28 mouse cellular contexts compared by ENCODE assay signal in genomic region chr8:26854557-26855238, GRCm38 (mm10).
DNase-seq lines count a peak whose midpoint lies in the region; ATAC-seq and TF ChIP-seq lines count a peak whose summit lies in the region.
"Had no signal": no experiment of that assay in that cellular context is flagged by ENCODE, and none has a peak within 500 bp of the region (broad histone marks: within the 10 kb centered on the region; RNA-seq: fewer than 3 reads in every experiment).

No protein-coding gene starts in this region.

- H3K9me3 ChIP-seq in midbrain, embryonic 11.5 days (ENCODE audit: control insufficient read depth, low read length), result no peaks in the 10 kb centered on the region
- H3K9me3 ChIP-seq in midbrain, embryonic 14.5 days (ENCODE audit: control insufficient read depth, low read length), result no peaks in the 10 kb centered on the region
- no peaks in the 10 kb centered on the region for H3K9me3 ChIP-seq in intestine, postnatal 0 days (ENCODE audit: control insufficient read depth)
- H3K9me3 ChIP-seq in forebrain, embryonic 11.5 days (ENCODE audit: control insufficient read depth, low read length), result no peaks in the 10 kb centered on the region
- H3K9me3 ChIP-seq: heart, embryonic 13.5 days; limb, embryonic 12.5 days; liver, embryonic 15.5 days; midbrain, embryonic 10.5 days; neural tube, embryonic 13.5 days had no signal

- H3K9ac ChIP-seq in midbrain, embryonic 11.5 days (ENCODE audit: low read length), result no peak overlapping the region
- H3K9ac ChIP-seq in midbrain, embryonic 14.5 days (replicated peaks; ENCODE audit: low read length), result no peak overlapping the region
- no peak overlapping the region for H3K9ac ChIP-seq in intestine, postnatal 0 days (ENCODE audit: low read depth, low read length)
- H3K9ac ChIP-seq in forebrain, embryonic 11.5 days (ENCODE audit: low read length), result no peak overlapping the region
- H3K9ac ChIP-seq: heart, embryonic 13.5 days; hindbrain, embryonic 14.5 days; limb, embryonic 12.5 days; liver, embryonic 15.5 days; neural tube, embryonic 13.5 days had no signal

- no peaks in the 10 kb centered on the region for H3K27me3 ChIP-seq in midbrain, embryonic 11.5 days (ENCODE audit: control insufficient read depth, insufficient read depth, low read length)
- no peaks in the 10 kb centered on the region for H3K27me3 ChIP-seq in midbrain, embryonic 14.5 days (ENCODE audit: control insufficient read depth, insufficient read depth, low read length)
- no peaks in the 10 kb centered on the region for H3K27me3 ChIP-seq in intestine, postnatal 0 days (replicated peaks; ENCODE audit: control insufficient read depth, insufficient read depth, low read length)
- no peaks in the 10 kb centered on the region for H3K27me3 ChIP-seq in forebrain, embryonic 11.5 days (ENCODE audit: control insufficient read depth, insufficient read depth, low read length)
- H3K27me3 ChIP-seq: liver, embryonic 15.5 days had no signal

- 82% methylated on average over 12 of the region's 12 CpGs for WGBS in midbrain, embryonic 11.5 days
- WGBS in midbrain, embryonic 14.5 days, result 75% methylated on average over 12 of the region's 12 CpGs
- 34% methylated on average over 12 of the region's 12 CpGs for WGBS in intestine, postnatal 0 days
- WGBS in forebrain, embryonic 11.5 days, result 82% methylated on average over 12 of the region's 12 CpGs

- H3K4me1 ChIP-seq in midbrain, embryonic 11.5 days (ENCODE audit: control insufficient read depth, insufficient read depth, low read length), result no peaks in the 10 kb centered on the region
- H3K4me1 ChIP-seq in midbrain, embryonic 14.5 days (ENCODE audit: control insufficient read depth, insufficient read depth, low read length), result no peaks in the 10 kb centered on the region
- H3K4me1 ChIP-seq in intestine, postnatal 0 days (replicated peaks; ENCODE audit: control insufficient read depth, insufficient read depth, low read length), result no peaks in the 10 kb centered on the region
- no peaks in the 10 kb centered on the region for H3K4me1 ChIP-seq in forebrain, embryonic 11.5 days (replicated peaks; ENCODE audit: control insufficient read depth, insufficient read depth, low read length)
- H3K4me1 ChIP-seq: liver, embryonic 15.5 days had no signal

- H3K4me2 ChIP-seq in midbrain, embryonic 11.5 days, result no peak overlapping the region
- H3K4me2 ChIP-seq in midbrain, embryonic 14.5 days (ENCODE audit: low read length), result no peak overlapping the region
- H3K4me2 ChIP-seq in intestine, postnatal 0 days (replicated peaks; ENCODE audit: low read depth), result no peak overlapping the region; the same call in 1 of the 2 replicates
- H3K4me2 ChIP-seq in forebrain, embryonic 11.5 days (ENCODE audit: low read depth, low read length, severe bottlenecking), result no peak overlapping the region
- H3K4me2 ChIP-seq: heart, embryonic 13.5 days; hindbrain, embryonic 14.5 days; limb, embryonic 12.5 days; liver, embryonic 15.5 days; neural tube, embryonic 13.5 days had no signal

- ATAC-seq in midbrain, embryonic 11.5 days (ENCODE audit: low FRiP score), result no peak
- ATAC-seq in midbrain, embryonic 14.5 days (ENCODE audit: low FRiP score, low TSS enrichment), result no peak
- ATAC-seq in intestine, postnatal 0 days, result peak; percentile 91
- ATAC-seq in forebrain, embryonic 11.5 days (replicated peaks; ENCODE audit: low FRiP score), result no peak
- ATAC-seq: CD4-positive, CD25-positive, alpha-beta regulatory T cell, adult 4 months; forebrain, embryonic 14.5 days; Patski had no signal

- TF ChIP-seq CTCF in intestine, postnatal 0 days (IDR thresholded peaks at IDR 0.05; ENCODE audit: low read depth), result no peak

- H3K27ac ChIP-seq in midbrain, embryonic 11.5 days (ENCODE audit: low read depth, low read length), result no peak overlapping the region
- no peak overlapping the region for H3K27ac ChIP-seq in midbrain, embryonic 14.5 days (replicated peaks; ENCODE audit: low read depth, low read length)
- peak overlapping the region; percentile 35; the same call in 1 of the 2 replicates for H3K27ac ChIP-seq in intestine, postnatal 0 days (ENCODE audit: low read depth, low read length)
- H3K27ac ChIP-seq in forebrain, embryonic 11.5 days (ENCODE audit: low read depth, low read length), result no peak overlapping the region
- H3K27ac ChIP-seq: heart, embryonic 13.5 days; hindbrain, embryonic 14.5 days; layer of hippocampus, adult 2 months; limb, embryonic 12.5 days; liver, embryonic 15.5 days; macrophage; midbrain, embryonic 10.5 days; neural tube, embryonic 13.5 days had no signal

- H3K36me3 ChIP-seq in midbrain, embryonic 11.5 days (ENCODE audit: control insufficient read depth, insufficient read depth, low read length), result no peaks in the 10 kb centered on the region
- H3K36me3 ChIP-seq in midbrain, embryonic 14.5 days (ENCODE audit: control insufficient read depth, insufficient read depth, low read length), result no peaks in the 10 kb centered on the region
- H3K36me3 ChIP-seq in intestine, postnatal 0 days (ENCODE audit: control insufficient read depth, insufficient read depth), result no peaks in the 10 kb centered on the region
- H3K36me3 ChIP-seq in forebrain, embryonic 11.5 days (ENCODE audit: control insufficient read depth, insufficient read depth, low read length), result no peaks in the 10 kb centered on the region
- H3K36me3 ChIP-seq: heart, embryonic 13.5 days; limb, embryonic 12.5 days; liver, embryonic 15.5 days; midbrain, embryonic 10.5 days; neural tube, embryonic 13.5 days had no signal

- peak; percentile 47 for DNase-seq in adrenal gland, postnatal 14 days
- DNase-seq in adrenal gland, adult 8-10 months, result no peak
- peak; percentile 39 for DNase-seq in midbrain, embryonic 11.5 days (ENCODE audit: low spot score, missing footprints)
- DNase-seq in midbrain, embryonic 14.5 days, result no peak
- no peak for DNase-seq in gastrocnemius, postnatal 25 days
- DNase-seq in spleen, postnatal 36 days (ENCODE audit: low spot score in 2 of 2), result no peak
- DNase-seq in forebrain, embryonic 11.5 days (ENCODE audit: low spot score), result no peak
- DNase-seq: adrenal gland, postnatal 10 days; cerebellum, postnatal 14 days; embryo, embryonic 11 days; gastrocnemius, postnatal 10 days; heart, adult 18-20 months; kidney, adult 11 months; kidney, postnatal 10 days; thymus, postnatal 14 days had no signal

- H3K4me3 ChIP-seq in midbrain, embryonic 11.5 days (ENCODE audit: low read depth, low read length), result no peak overlapping the region
- no peak overlapping the region for H3K4me3 ChIP-seq in midbrain, embryonic 14.5 days (replicated peaks; ENCODE audit: low read depth, low read length)
- H3K4me3 ChIP-seq in intestine, postnatal 0 days (ENCODE audit: low read depth, low read length), result no peak overlapping the region
- H3K4me3 ChIP-seq in forebrain, embryonic 11.5 days (ENCODE audit: low read depth, low read length), result no peak overlapping the region
- H3K4me3 ChIP-seq: erythroblast, embryonic 14.5 days; heart, embryonic 13.5 days; layer of hippocampus, adult 2 months; limb, embryonic 12.5 days; liver, embryonic 15.5 days; midbrain, embryonic 10.5 days; neural tube, embryonic 13.5 days had no signal

Comparison
In these comparisons a context has a peak if more than half of its experiments do, and no peak if none do; other contexts are left out.
1. DNase-seq: peak in adrenal gland, postnatal 14 days (single experiment) and midbrain, embryonic 11.5 days (single experiment); none in adrenal gland, adult 8-10 months (single experiment), midbrain, embryonic 14.5 days (single experiment), gastrocnemius, postnatal 25 days (single experiment), spleen, postnatal 36 days (0 of 2) and forebrain, embryonic 11.5 days (single experiment).